Mouse (Mus musculus) testis, postnatal 10 days (tissue): ENCODE data around the gene Bhlhb9.
A peak's percentile ranks its signal among the peaks of the same experiment; 100 is the strongest.
"Not testable (repeated sequence)": the region's sequence is repeated elsewhere in the genome, so short reads cannot be mapped to it uniquely, and the experiment has no call there.

Experiments
- DNase-seq: peaks from one replicate; pipeline ENCODE4 v3.0.0; 2021; ENCODE audit warnings: low spot score

The Bhlhb9 gene

GRCm38 (mm10) chrX:135797212-135797644, at the start of gene Bhlhb9:
TSS of gene Bhlhb9 (plus strand) at chrX:135797594.
- peak; percentile 54 for DNase-seq

DNA sequence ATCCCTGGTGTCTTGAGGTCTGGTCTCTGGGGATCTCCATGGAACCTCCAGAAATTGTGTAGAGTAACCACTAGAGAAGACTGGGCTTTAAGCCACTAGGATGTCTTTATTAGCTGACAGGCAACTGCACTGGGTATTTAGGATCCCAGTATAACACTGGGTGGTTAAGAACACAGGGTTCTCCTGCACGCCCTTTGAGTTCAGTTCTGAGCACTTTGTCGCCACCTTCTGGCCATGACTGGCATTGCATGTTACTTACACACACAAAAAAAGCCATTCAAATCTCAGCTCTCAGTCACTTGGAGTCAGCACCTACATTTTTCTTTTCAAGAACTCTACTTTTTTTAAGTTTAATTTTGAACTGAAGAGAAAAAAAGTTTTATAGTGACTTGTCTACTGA, 44.6 kb upstream of the Bhlhb9 start:
- peak; percentile 79 for DNase-seq

- peak; percentile 57 for DNase-seq
Observed at GRCm38 (mm10) chrX:135761707-135762106, 35.7 kb upstream of the Bhlhb9 start.

DNA sequence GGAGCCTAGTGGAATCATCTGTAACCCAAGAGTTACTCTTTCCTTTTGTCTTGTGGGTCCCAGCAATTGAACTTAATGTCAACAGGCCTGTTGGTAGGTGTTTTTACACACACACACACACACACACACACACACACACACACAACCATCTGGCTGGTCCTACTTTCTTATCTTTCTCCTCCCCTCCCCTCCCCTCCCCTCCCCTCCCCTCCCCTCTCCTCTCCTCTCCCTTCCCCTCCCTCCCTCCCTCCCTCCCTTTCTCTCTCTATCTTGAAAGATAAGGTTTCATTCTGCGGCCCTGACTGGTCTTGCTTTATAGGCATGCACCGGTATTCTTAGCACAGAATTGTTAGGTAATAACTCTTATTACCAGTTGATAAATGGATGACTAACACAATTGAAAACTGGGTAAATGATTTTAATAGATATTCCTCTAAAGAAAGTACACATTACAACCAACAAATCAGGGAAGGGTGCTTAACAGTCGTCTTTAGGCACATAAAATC, 29.3 kb upstream of the Bhlhb9 start:
- no peak for DNase-seq

DNA sequence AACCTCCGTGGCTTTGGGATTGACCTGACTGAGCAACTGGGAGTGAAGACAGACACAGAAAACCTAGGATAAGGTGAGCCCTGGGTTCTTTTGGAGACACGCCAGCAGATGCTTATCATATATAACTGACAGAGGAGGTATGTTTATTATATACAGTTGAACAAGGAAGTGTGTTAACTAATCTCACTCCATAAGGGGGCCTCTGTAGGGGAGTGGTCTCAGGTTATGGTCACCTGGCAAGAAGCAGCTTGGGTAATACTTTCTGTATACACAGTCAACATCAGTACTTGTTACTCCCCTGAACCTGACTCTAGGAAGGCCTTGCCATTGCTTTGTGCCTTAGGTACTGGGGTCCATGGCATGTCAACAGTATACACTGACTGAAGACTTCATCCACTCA, 28.8 kb upstream of the Bhlhb9 start:
- DNase-seq: no peak

DNA sequence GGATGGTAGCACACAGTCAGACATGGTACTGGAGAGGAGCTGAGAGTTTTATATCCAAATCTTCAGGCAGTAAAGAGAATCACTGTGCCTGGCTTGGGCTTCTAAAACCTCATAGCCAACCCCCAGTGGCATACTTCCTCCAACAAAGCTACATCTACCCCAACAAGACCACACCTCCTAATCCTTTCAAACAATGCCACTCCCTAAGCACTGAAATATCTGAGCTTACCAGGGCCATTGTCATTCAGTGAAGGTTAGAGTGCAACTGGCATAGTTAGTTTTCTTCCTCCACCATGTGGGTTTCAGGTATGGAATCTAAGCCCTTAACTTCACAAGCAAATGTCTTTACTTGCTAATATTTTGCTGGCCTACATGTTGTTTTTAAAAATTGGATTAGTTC, 5.9 kb upstream of the Bhlhb9 start:
- DNase-seq: no peak

GRCm38 (mm10) chrX:135792326-135792725, 5.1 kb upstream of the Bhlhb9 start:
- DNase-seq: no peak

GRCm38 (mm10) chrX:135795591-135796304, 1.6 kb upstream of the Bhlhb9 start:
- DNase-seq: peak; percentile 70

DNA sequence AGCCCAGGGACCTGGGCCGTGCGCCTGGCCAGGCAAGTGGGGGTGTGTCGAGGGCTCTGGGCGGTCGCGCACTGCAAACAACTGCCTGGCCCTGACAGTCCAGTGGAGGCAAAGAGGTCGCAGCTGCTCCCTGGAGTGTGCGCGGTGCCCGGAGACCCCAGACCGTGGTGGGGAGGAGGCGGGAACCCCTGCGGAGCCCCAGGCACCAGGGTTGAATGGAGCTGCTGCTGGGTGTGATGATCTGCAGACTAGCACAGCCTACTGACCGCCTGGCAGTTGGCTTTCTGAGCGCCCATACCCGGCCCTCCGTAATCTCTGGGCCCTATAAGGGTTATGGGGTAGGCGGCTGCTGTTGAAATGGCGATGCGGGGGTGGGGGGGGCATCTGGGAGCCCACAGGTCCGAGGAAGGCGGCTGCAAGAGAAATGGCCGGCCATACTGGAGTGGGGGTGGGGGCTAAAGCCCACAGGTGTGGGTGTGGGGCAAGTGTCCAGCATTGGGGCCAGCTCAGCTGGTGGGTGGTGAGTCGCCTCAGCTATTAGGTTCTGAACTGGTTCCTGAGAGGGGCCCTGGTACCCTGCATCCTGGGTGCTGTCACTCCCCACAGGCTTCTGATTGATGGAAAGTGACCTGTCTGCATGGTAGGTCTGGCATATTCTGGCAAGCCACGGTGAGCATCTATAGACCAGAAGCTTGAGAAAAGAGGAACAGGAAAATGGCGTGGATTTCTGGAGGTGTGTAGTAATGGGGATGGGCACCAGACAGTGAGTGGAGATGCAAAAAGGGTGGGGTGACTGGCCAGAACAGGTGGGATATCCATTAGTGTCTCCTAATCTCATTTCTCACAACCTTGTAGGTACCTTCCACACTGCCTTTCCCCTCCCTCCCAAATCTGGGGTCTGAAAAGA, 836 bp upstream of the Bhlhb9 start:
- peak; percentile 41 for DNase-seq

GRCm38 (mm10) chrX:135804149-135804548, 6.8 kb downstream of the Bhlhb9 start:
- DNase-seq: no peak

DNA sequence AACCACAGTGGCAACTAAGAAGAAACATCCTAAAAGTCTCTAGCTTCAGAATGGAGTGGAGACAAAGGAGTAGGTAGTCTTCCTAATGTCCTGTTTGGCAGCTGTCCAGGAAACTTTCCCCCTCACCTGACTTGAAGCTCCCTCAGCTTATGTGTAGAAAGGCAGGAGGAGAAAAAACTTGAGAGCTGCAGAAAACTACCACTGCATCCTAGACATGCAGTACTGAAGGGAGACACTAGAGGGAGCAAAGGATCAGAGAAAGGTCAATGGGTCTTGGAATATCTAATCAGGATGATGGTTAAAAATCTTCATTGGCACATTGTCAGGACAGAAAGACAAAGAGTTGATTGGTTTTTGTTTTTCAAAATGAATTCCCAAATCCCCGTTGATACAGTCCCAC, 8.4 kb downstream of the Bhlhb9 start:
- DNase-seq: peak; percentile 46

GRCm38 (mm10) chrX:135835896-135836295, 38.5 kb downstream of the Bhlhb9 start:
- DNase-seq: not testable (repeated sequence)

DNA sequence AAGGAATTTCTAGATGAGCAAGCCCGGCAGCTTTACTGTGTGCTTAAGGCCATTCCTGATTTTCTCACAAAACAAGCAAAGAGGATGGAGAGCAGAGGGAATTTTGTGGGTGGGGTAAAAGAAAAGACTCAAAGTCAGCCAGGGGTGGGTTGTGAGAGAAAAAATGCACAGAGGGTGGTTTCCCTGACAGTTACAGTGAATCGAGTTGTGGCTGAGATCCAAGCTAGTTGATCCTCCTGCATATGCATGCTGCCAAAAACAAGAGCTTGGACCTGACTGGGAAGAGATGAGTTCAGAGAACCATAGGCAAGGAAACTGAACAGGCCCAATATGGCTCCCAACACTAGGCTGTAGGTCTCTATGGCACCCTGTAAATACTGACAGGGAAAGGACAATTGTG, 40.5 kb downstream of the Bhlhb9 start:
- DNase-seq: no peak

DNA sequence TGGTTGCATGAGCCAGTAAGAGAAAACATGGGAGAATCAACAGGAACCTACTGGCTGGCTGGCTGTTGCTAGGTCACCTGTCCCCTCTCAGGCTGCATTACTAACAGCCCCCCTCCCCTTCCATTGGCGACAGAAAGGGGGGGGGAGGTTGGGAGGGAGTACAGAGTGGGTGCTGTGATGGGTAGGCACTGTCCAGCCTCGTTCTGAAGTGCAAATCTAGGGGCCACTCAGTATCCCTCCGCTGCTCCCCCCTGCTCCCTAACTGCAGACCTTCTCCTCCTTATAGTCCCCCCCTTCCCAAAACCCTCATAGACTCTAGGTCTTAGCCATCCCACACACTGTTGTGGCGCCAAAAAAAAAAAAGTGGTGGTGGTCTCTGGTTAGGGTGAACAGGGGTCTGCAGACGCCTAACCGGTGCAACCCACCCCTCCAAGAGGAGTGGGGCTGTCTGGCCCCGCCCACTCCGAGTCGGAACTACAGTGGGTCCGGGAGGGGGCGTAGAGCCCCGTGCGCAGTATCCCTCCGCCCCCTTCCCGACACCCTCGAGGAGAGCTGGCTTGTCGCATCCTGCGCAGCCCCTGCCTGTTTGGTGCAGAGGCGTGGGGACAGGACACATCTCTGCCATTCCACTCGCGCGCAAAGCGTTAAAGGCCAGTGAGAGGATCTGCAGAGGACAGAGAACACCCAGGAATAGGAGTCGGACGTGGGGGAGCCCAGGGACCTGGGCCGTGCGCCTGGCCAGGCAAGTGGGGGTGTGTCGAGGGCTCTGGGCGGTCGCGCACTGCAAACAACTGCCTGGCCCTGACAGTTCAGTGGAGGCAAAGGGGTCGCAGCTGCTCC, 41.3 kb downstream of the Bhlhb9 start, which contains the start of gene Gprasp2:
Gene Gprasp2 (plus strand): TSS at position 514 of the 840 bp plus-strand sequence.
- peak; percentile 57 for DNase-seq

DNA sequence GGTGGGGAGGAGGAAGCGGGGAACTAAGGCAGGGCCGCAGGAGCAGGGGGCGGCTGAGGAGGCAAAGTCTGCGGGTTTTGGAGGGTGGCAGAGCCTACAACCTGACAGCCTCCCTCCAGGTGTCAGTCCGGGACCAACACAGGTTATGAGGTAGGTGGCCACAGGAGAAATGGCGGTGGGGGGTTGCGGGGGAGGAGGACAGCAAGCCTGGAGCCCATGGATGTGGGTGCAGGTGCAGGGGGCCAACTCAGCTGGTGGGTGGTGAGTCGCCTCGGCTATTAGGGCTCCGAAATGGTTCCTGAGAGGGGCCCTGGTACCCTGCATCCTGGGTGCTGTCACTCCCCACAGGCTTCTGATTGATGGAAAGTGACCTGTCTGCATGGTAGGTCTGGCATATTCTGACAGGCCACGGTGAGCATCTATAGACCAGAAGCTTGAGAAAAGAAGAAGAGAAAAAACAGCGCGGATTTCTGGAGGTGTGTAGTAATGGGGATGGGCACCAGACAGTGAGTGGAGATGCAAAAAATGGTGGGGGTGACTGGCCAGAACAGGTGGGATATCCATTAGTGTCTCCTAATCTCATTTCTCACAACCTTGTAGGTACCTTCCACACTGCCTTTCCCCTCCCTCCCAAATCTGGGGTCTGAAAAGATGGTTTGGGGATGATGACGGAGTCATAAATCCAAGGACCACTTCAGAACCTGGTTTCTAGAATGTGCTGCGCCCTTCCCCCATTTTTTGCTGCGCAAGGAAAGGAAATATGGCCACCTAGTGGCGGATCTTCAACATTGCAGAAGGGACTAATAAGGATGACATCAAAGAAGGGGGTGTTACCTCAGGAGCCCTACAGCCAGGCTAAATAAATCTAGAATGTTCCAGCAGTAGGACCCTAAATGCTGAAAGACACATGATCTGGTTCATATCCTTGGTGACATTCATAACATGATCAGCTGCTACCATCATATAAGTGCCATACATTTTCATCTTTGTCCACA, 42.3 kb downstream of the Bhlhb9 start:
- DNase-seq: peak; percentile 43

GRCm38 (mm10) chrX:135866806-135867205, 69.4 kb downstream of the Bhlhb9 start:
- peak; percentile 41 for DNase-seq

- DNase-seq: no peak
Observed at GRCm38 (mm10) chrX:135876679-135877078, 79.3 kb downstream of the Bhlhb9 start.

- DNase-seq: no peak
Observed at GRCm38 (mm10) chrX:135879626-135880025, 82.2 kb downstream of the Bhlhb9 start.

DNA sequence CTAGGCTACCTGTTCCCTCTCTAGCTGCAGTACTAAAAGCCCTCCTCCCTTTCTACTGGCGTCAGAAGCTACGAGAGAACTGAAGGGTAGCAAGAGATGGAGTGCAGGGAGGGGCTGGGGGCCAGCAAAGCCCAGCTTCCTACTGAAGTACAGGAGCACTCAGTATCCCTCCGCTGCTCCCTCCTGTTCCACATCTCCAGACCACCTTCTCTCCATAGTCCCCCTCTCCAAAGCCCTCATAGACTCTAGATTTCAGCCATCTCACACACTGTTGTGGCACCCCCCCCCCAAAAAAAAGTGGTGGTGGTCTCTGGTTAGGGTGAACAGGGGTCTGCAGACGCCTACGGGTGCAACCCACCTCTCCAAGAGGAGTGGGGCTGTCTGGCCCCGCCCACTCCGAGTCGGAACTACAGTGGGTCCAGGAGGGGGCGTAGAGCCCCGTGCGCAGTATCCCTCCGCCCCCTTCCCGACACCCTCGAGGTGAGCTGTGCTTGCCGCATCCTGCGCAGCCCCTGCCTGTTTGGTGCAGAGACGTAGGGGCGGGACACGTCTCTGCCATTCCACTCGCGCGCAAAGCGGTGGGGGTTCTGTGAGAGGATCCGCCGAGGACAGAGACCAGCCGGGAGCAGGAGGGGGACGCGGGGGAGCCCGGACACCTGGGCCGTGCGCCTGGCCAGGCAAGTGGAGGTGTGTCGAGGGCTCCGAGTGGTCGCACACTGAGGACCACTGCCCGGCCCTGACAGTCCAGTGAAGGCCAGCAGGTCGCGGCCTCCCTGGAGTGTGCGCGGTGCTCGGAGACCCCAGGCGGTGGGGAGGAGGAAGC, 88.2 kb downstream of the Bhlhb9 start:
- peak; percentile 80 for DNase-seq

- peak; percentile 55 for DNase-seq
Observed at GRCm38 (mm10) chrX:135886234-135886585, 88.8 kb downstream of the Bhlhb9 start.
